Mouse (Mus musculus) kidney, embryonic 14.5 days (tissue): ENCODE data around the gene Kcnc4. TPM values are rescaled to one million over a fixed set of nuclear protein-coding genes. Genes with fewer than 3 reads are reported as not detected.

Source experiments
- ATAC-seq: fragments of 200-750 bp; cut with Nextera tagmentation; 2 replicates; pipeline ENCODE4 v1.8.0; 2017; ENCODE audit warnings: moderate number of reproducible peaks, mild to moderate bottlenecking, moderate TSS enrichment, moderate library complexity; ENCODE audit not compliant: low FRiP score, low TSS enrichment
- H3K27ac ChIP-seq: fragments of 300-500 bp; sonication (generic); 2 replicates; pipeline ENCODE4 v1.5.1; 2014; ENCODE audit warnings: low read depth, mild to moderate bottlenecking, low read length, moderate library complexity, mixed read lengths
- H3K27me3 ChIP-seq: fragments of 300-500 bp; sonication (generic); 2 replicates; pipeline ENCODE4 v1.6.1; 2014; ENCODE audit warnings: mild to moderate bottlenecking, low read length; ENCODE audit not compliant: control insufficient read depth, insufficient read depth
- H3K36me3 ChIP-seq: fragments of 300-500 bp; sonication (generic); 2 replicates; pipeline ENCODE4 v1.6.1; 2014; ENCODE audit warnings: low read length, mixed read lengths; ENCODE audit not compliant: control insufficient read depth, insufficient read depth
- H3K4me1 ChIP-seq: fragments of 300-500 bp; sonication (generic); 2 replicates; pipeline ENCODE4 v1.6.1; 2014; ENCODE audit warnings: low read length, mixed read lengths; ENCODE audit not compliant: control insufficient read depth, insufficient read depth
- H3K4me2 ChIP-seq: fragments of 300-500 bp; sonication (generic); replicated peaks from 2 replicates; pipeline ENCODE4 v1.6.1; 2014; ENCODE audit warnings: low read depth, mild to moderate bottlenecking, low read length
- H3K4me3 ChIP-seq: fragments of 300-500 bp; sonication (generic); 2 replicates; pipeline ENCODE4 v1.5.1; 2014; ENCODE audit warnings: mild to moderate bottlenecking, low read length
- H3K9ac ChIP-seq: fragments of 300-500 bp; sonication (generic); 2 replicates; pipeline ENCODE4 v1.6.1; 2014; ENCODE audit warnings: low read depth, mild to moderate bottlenecking, low read length, moderate library complexity
- H3K9me3 ChIP-seq: fragments of 300-500 bp; sonication (generic); 2 replicates; pipeline ENCODE4 v1.6.1; 2016; ENCODE audit warnings: low read length; ENCODE audit not compliant: control insufficient read depth
- WGBS: fragments of 180-500 bp; shearing (Covaris S2); extraction: QIAGEN DNeasy Blood & Tissue Kit; methylation state at CpG from one replicate; pipeline ENCODE4 v1.1.7; 2014; 5-methylcytosine and 5-hydroxymethylcytosine counted together
- polyA plus RNA-seq: library from polyadenylated mRNA; unstranded; fragments of >200 nt; fragmentation: Nextera tagmentation; extraction: Ambion mirVana; gene quantifications from 2 replicates; pipeline ENCODE4 v1.2.1, GENCODE M21; 2014

The Kcnc4 gene
- polyA plus RNA-seq = 0.16 TPM in 1 of 2 replicates, not detected in the other

GRCm38 (mm10) chr3:107459196-107459772 lies at the start of gene Kcnc4:
Kcnc4 (minus strand) TSS chr3:107459552.
- Histone ChIP-seq H3K27ac (no peak within 1 kb of the TSS), H3K4me3 (peak within 1 kb of the TSS; percentile 53), H3K4me1 (0 out of 2 replicates have a peak, but pooled peaks cover 4% of the 10 kb centered on the region), H3K27me3 (peaks cover 83% of the 10 kb centered on the region), H3K9me3 (no peaks in the 10 kb centered on the region), H3K36me3 (no peaks in the 10 kb centered on the region), H3K9ac (peak within 1 kb of the TSS; percentile 5; the same call in 1 of the 2 replicates), H3K4me2 (peak within 1 kb of the TSS; percentile 94)
- peak; percentile 36; the same call in 1 of the 2 replicates for ATAC-seq
- WGBS = under 1% methylated on average over 51 of the region's 68 CpGs

DNA sequence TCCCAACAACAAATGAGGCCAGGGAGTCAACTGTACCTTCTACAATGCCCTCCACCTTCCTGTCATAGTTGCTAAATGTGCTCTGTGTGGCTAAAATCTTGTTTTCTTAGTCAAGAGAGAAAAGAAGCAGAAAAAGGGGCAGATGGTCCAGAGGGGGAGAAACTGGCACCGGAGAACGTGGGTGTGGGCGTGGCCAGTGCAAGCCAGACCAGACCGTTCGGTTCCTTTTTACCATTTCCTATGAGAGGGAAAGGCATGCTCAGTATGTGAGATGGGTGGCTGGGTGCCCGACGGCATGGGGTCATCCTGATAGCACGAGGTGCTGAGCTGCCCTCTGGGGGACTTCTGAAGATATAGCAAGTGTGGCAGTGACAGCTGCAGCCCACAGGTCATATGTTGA lies 49.3 kb upstream of the Kcnc4 start:
- Histone ChIP-seq H3K4me2 (no peak overlapping the region), H3K9ac (no peak overlapping the region), H3K27me3 (0 out of 2 replicates have a peak, but pooled peaks cover 6% of the 10 kb centered on the region), H3K9me3 (no peaks in the 10 kb centered on the region), H3K36me3 (no peaks in the 10 kb centered on the region), H3K4me3 (no peak overlapping the region), H3K27ac (no peak overlapping the region), H3K4me1 (peaks cover 10% of the 10 kb centered on the region; the same call in 1 of the 2 replicates)
- ATAC-seq = no peak
- WGBS = 72% methylated on average over 8 of the region's 8 CpGs

DNA sequence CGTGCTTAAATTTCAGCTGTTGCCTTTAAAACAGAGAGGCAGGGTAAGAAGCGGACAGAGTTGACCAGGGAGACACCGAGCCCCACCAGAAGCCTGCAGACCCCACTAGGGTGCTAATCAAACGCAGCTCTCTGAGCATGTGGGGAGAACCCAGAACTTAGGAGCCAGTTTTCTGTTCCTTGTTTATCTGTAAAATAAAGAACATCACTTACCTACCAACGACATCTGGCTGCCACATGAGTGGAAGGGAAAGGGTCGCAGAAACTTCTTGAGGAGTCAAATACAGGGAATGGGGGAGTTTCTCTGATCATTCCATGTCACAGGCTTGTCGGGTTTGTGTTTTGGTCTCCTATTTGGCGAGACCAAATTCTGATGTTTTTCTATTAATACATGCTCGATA lies 48.6 kb upstream of the Kcnc4 start:
- 74% methylated on average over 9 of the region's 9 CpGs for WGBS
- Histone ChIP-seq H3K4me1 (peaks cover 10% of the 10 kb centered on the region; the same call in 1 of the 2 replicates), H3K36me3 (no peaks in the 10 kb centered on the region), H3K9me3 (no peaks in the 10 kb centered on the region), H3K4me3 (no peak overlapping the region), H3K4me2 (no peak overlapping the region), H3K9ac (no peak overlapping the region), H3K27me3 (no peaks in the 10 kb centered on the region), H3K27ac (no peak overlapping the region)
- no peak for ATAC-seq

GRCm38 (mm10) chr3:107506531-107506930 lies 47.2 kb upstream of the Kcnc4 start:
- Histone ChIP-seq H3K9ac (no peak overlapping the region), H3K27me3 (no peaks in the 10 kb centered on the region), H3K9me3 (no peaks in the 10 kb centered on the region), H3K4me1 (peaks cover 10% of the 10 kb centered on the region; the same call in 1 of the 2 replicates), H3K4me2 (no peak overlapping the region), H3K36me3 (no peaks in the 10 kb centered on the region), H3K27ac (peak overlapping the region; percentile 33; the same call in 1 of the 2 replicates), H3K4me3 (no peak overlapping the region)
- WGBS = 42% methylated on average over 4 of the region's 4 CpGs
- ATAC-seq = no peak

DNA sequence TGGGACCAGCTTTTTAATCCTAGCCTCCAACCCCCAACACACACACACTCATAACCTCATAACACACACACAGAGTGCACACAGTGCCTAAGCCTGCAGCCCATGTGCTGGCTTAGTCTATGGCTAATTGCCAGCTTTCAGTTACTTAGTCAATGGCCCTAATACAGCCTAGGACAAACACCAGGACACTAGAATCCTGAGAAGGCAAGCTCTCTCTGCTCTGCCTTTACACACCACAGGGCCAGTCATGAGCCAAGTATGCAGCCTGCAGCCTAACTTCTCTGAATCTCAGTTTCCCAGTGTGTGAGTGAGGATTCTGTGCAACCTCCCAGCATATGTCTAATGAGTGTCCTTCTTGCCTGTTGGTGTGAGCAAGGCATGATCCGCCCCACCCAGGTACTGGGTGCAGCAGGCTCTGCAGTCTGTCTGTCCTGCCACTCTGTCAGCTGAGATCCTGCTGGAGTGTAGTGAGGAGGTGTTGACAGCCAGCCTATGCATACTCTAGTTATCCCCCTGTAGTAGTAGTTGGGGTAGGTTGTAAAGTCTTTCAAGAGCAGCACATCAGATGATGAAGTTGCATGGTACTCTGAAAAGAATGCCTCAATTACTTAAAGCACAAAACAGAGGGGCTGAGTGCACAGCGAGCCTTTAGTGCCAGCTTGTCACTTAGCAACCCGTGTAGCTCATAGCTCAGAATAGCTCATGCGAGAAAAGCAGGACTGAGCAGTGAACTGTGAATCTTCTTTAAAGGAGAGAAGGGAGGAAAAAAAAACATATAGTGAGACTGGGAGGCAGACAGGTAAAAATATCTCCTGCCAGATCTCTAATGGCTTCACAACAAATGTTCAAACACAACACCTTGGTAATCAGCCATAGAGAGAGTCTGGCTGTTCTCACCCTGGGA lies 46.4 kb upstream of the Kcnc4 start:
- ATAC-seq = peak; percentile 91
- no peak overlapping the region for H3K9ac ChIP-seq
- H3K27ac ChIP-seq = peak overlapping the region; percentile 33; the same call in 1 of the 2 replicates
- 27% methylated on average over 4 of the region's 4 CpGs for WGBS
- H3K4me1 ChIP-seq = peaks cover 10% of the 10 kb centered on the region; the same call in 1 of the 2 replicates
- no peak overlapping the region for H3K4me2 ChIP-seq
- no peaks in the 10 kb centered on the region for H3K27me3 ChIP-seq
- peaks cover 1% of the 10 kb centered on the region; the same call in 1 of the 2 replicates for H3K9me3 ChIP-seq
- no peak overlapping the region for H3K4me3 ChIP-seq
- H3K36me3 ChIP-seq = no peaks in the 10 kb centered on the region

DNA sequence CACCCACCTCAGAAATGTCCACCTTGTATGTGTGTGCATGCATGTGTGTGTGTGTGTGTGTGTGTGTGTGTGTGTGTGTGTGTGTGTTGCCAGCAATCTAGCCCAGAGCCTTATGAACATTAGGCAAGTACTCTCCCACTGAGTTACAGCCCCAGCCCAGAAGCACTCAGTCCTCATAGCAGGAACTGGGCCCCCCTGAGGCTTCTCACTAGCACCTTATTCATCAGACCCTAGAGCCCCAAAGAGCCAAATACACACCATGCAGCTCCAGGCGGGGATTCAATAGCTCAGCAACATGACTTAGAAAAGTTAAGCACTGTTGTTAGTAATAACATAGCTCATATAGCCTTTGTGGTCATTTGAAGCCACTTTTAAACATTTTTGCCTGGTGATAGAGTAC lies 45.2 kb upstream of the Kcnc4 start:
- WGBS = 81% methylated on average over 1 of the region's 1 CpGs
- Histone ChIP-seq H3K27ac (no peak overlapping the region), H3K9me3 (peaks cover 13% of the 10 kb centered on the region), H3K4me1 (peaks cover 10% of the 10 kb centered on the region; the same call in 1 of the 2 replicates), H3K4me2 (no peak overlapping the region), H3K36me3 (no peaks in the 10 kb centered on the region), H3K4me3 (no peak overlapping the region), H3K27me3 (no peaks in the 10 kb centered on the region), H3K9ac (no peak overlapping the region)
- no peak for ATAC-seq

- H3K9ac ChIP-seq = no peak overlapping the region
- H3K27ac ChIP-seq = no peak overlapping the region
- no peak for ATAC-seq
- H3K9me3 ChIP-seq = peaks cover 14% of the 10 kb centered on the region
- no peak overlapping the region for H3K4me2 ChIP-seq
- no peaks in the 10 kb centered on the region for H3K36me3 ChIP-seq
- H3K4me3 ChIP-seq = no peak overlapping the region
- no peaks in the 10 kb centered on the region for H3K27me3 ChIP-seq
- 86% methylated on average over 2 of the region's 2 CpGs for WGBS
- H3K4me1 ChIP-seq = peaks cover 10% of the 10 kb centered on the region; the same call in 1 of the 2 replicates
Measured at GRCm38 (mm10) chr3:107503716-107504115, 44.4 kb upstream of the Kcnc4 start.

DNA sequence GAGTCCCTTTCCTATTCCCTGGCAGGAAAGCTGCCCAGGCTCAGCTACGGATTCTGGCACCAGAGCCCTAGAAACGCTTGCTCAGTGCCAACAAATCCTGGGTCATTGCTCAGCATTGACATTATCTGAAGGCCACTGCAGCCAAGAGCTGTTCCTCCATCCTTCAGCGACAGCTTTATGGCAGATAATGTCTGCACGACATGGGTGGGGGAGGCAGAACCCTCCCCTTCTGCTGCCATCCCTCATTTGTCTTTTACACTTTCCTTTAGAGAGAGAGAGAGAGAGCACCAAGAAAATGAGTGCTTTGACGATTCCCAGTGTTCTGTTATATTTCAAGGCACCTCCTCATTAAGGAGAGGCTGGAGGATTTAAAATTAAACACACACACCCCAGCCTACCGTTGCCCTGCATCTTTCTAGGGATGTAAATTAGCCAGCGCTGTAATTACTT lies 42.4 kb upstream of the Kcnc4 start:
- 36% methylated on average over 7 of the region's 7 CpGs for WGBS
- Histone ChIP-seq H3K4me3 (no peak overlapping the region), H3K27ac (no peak overlapping the region), H3K36me3 (no peaks in the 10 kb centered on the region), H3K9me3 (peaks cover 14% of the 10 kb centered on the region), H3K9ac (no peak overlapping the region), H3K27me3 (no peaks in the 10 kb centered on the region), H3K4me1 (peaks cover 9% of the 10 kb centered on the region; the same call in 1 of the 2 replicates), H3K4me2 (no peak overlapping the region)
- no peak for ATAC-seq
